In the genomic region with DNA sequence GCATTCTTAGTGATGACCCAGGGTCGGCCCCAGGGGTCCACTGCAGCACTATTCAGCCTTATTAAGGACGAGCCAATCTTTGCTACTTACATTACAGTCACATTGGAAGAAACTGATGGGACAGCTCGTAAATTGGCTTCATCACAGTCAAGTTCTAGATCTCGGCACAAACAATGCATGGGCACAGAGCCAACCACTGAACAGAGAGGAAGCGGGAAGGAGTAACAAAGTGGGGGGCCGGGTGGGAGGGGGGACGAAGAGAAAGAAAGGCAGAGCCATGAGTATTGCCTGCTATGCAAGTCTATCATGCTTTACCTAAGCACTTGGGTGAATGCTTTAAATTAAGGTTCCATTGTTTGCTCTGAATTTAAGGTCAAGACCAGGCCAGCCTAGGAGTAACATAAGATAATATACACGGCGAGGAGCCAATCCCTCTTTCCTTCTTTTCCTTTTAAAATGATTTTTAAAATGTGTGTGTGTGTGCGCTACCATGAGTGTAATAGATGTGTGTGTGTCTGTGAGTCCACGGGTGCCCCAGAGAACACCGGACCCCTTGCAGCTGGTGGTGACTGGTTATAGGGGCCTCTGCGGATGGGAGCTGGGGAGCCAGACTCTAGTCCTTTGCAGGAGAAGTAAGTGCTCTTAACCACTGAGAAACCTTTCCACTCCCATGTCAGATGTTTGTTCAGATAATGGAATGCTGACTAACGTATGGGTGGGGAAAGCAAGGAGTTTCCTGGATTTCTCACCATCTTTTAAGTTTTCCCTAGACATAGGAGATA, we compare ENCODE assay signal across 15 mouse cellular contexts. TPM values are rescaled to one million over a fixed set of nuclear protein-coding genes. Genes with fewer than 3 reads are reported as not detected.
A peak's percentile ranks its signal among the peaks of the same experiment; 100 is the strongest.
DNase-seq lines count a peak whose midpoint lies in the region; ATAC-seq and TF ChIP-seq lines count a peak whose summit lies in the region.
"Had no signal": no experiment of that assay in that cellular context is flagged by ENCODE, and none has a peak within 500 bp of the region (broad histone marks: within the 10 kb centered on the region; RNA-seq: fewer than 3 reads in every experiment).

No protein-coding gene starts in this region.

- WGBS in hindbrain, embryonic 11.5 days: 63% methylated on average over 14 of the region's 14 CpGs
- 57% methylated on average over 14 of the region's 14 CpGs for WGBS in hindbrain, embryonic 13.5 days
- 60% methylated on average over 14 of the region's 14 CpGs for WGBS in midbrain, embryonic 14.5 days
- 75% methylated on average over 14 of the region's 14 CpGs for WGBS in midbrain, embryonic 10.5 days
- 36% methylated on average over 14 of the region's 14 CpGs for WGBS in lung, embryonic 16.5 days
- 55% methylated on average over 14 of the region's 14 CpGs for WGBS in stomach, postnatal 0 days

- no peaks in the 10 kb centered on the region for H3K9me3 ChIP-seq in hindbrain, embryonic 11.5 days (ENCODE audit: control insufficient read depth, low read length)
- H3K9me3 ChIP-seq in hindbrain, embryonic 13.5 days: no peaks in the 10 kb centered on the region
- no peaks in the 10 kb centered on the region for H3K9me3 ChIP-seq in midbrain, embryonic 14.5 days (ENCODE audit: control insufficient read depth, low read length)
- peaks cover 4% of the 10 kb centered on the region; the same call in 1 of the 2 replicates for H3K9me3 ChIP-seq in midbrain, embryonic 10.5 days (replicated peaks)
- no peaks in the 10 kb centered on the region for H3K9me3 ChIP-seq in lung, embryonic 16.5 days (ENCODE audit: control insufficient read depth, low read length)
- H3K9me3 ChIP-seq in stomach, postnatal 0 days (ENCODE audit: control insufficient read depth, low read length): no peaks in the 10 kb centered on the region
- H3K9me3 ChIP-seq: embryonic facial prominence, embryonic 13.5 days; forebrain, embryonic 12.5 days had no signal

- TF ChIP-seq CTCF in stomach, postnatal 0 days (IDR thresholded peaks at IDR 0.05; ENCODE audit: low read depth): no peak

- DNase-seq in hindbrain, embryonic 11.5 days (ENCODE audit: low spot score): no peak
- peak; percentile 14 for DNase-seq in midbrain, embryonic 14.5 days
- no peak for DNase-seq in midbrain, embryonic 10.5 days (ENCODE audit: low spot score)
- DNase-seq in stomach, postnatal 0 days (ENCODE audit: low spot score): no peak
- DNase-seq: cerebellum, postnatal 25 days; gastrocnemius, postnatal 10 days; layer of hippocampus, postnatal 36 days; thymus, adult 18-20 months had no signal

- H3K27me3 ChIP-seq in hindbrain, embryonic 11.5 days (ENCODE audit: control insufficient read depth, insufficient read depth, low read length): no peaks in the 10 kb centered on the region
- no peaks in the 10 kb centered on the region for H3K27me3 ChIP-seq in hindbrain, embryonic 13.5 days
- H3K27me3 ChIP-seq in midbrain, embryonic 14.5 days (ENCODE audit: control insufficient read depth, insufficient read depth, low read length): no peaks in the 10 kb centered on the region
- no peaks in the 10 kb centered on the region for H3K27me3 ChIP-seq in midbrain, embryonic 10.5 days (ENCODE audit: low read depth, poor library complexity, severe bottlenecking)
- H3K27me3 ChIP-seq in lung, embryonic 16.5 days (ENCODE audit: control insufficient read depth, insufficient read depth, low read depth, low read length): no peaks in the 10 kb centered on the region
- H3K27me3 ChIP-seq in stomach, postnatal 0 days (ENCODE audit: control insufficient read depth, insufficient read depth, low read length): no peaks in the 10 kb centered on the region
- H3K27me3 ChIP-seq: embryonic facial prominence, embryonic 13.5 days; forebrain, embryonic 12.5 days had no signal

- 0 out of 2 replicates have a peak overlapping the region, but pooled peaks have one; percentile 10 for H3K27ac ChIP-seq in hindbrain, embryonic 11.5 days (ENCODE audit: low read depth, low read length)
- no peak overlapping the region for H3K27ac ChIP-seq in hindbrain, embryonic 13.5 days
- H3K27ac ChIP-seq in midbrain, embryonic 14.5 days (replicated peaks; ENCODE audit: low read depth, low read length): no peak overlapping the region
- no peak overlapping the region for H3K27ac ChIP-seq in midbrain, embryonic 10.5 days (replicated peaks)
- no peak overlapping the region for H3K27ac ChIP-seq in lung, embryonic 16.5 days (ENCODE audit: low read length)
- H3K27ac ChIP-seq in stomach, postnatal 0 days (replicated peaks): no peak overlapping the region
- H3K27ac ChIP-seq: embryonic facial prominence, embryonic 13.5 days; forebrain, embryonic 12.5 days; macrophage had no signal

- H3K9ac ChIP-seq in hindbrain, embryonic 11.5 days (ENCODE audit: low read depth, low read length): no peak overlapping the region
- H3K9ac ChIP-seq in hindbrain, embryonic 13.5 days: no peak overlapping the region
- H3K9ac ChIP-seq in midbrain, embryonic 14.5 days (replicated peaks; ENCODE audit: low read length): no peak overlapping the region
- no peak overlapping the region for H3K9ac ChIP-seq in lung, embryonic 16.5 days (ENCODE audit: low read length)
- H3K9ac ChIP-seq in stomach, postnatal 0 days (ENCODE audit: low read length): no peak overlapping the region
- H3K9ac ChIP-seq: embryonic facial prominence, embryonic 13.5 days; forebrain, embryonic 12.5 days had no signal

- H3K4me2 ChIP-seq in hindbrain, embryonic 11.5 days (replicated peaks; ENCODE audit: low read depth, low read length): no peak overlapping the region
- no peak overlapping the region for H3K4me2 ChIP-seq in hindbrain, embryonic 13.5 days
- no peak overlapping the region for H3K4me2 ChIP-seq in midbrain, embryonic 14.5 days (ENCODE audit: low read length)
- 0 out of 2 replicates have a peak overlapping the region, but pooled peaks have one; percentile 0 for H3K4me2 ChIP-seq in lung, embryonic 16.5 days (ENCODE audit: low read depth, low read length)
- no peak overlapping the region for H3K4me2 ChIP-seq in stomach, postnatal 0 days (replicated peaks; ENCODE audit: low read depth)
- H3K4me2 ChIP-seq: embryonic facial prominence, embryonic 13.5 days; forebrain, embryonic 12.5 days had no signal

- H3K36me3 ChIP-seq in hindbrain, embryonic 11.5 days (ENCODE audit: control insufficient read depth, insufficient read depth, low read length): no peaks in the 10 kb centered on the region
- H3K36me3 ChIP-seq in hindbrain, embryonic 13.5 days: no peaks in the 10 kb centered on the region
- no peaks in the 10 kb centered on the region for H3K36me3 ChIP-seq in midbrain, embryonic 14.5 days (ENCODE audit: control insufficient read depth, insufficient read depth, low read length)
- H3K36me3 ChIP-seq in midbrain, embryonic 10.5 days: no peaks in the 10 kb centered on the region
- no peaks in the 10 kb centered on the region for H3K36me3 ChIP-seq in lung, embryonic 16.5 days (ENCODE audit: control insufficient read depth, insufficient read depth, low read length)
- no peaks in the 10 kb centered on the region for H3K36me3 ChIP-seq in stomach, postnatal 0 days (ENCODE audit: control insufficient read depth, insufficient read depth, low read length)
- H3K36me3 ChIP-seq: embryonic facial prominence, embryonic 13.5 days; forebrain, embryonic 12.5 days had no signal

- no peak for ATAC-seq in hindbrain, embryonic 11.5 days (ENCODE audit: low FRiP score)
- ATAC-seq in hindbrain, embryonic 13.5 days (ENCODE audit: low FRiP score): no peak
- ATAC-seq in midbrain, embryonic 14.5 days (ENCODE audit: low FRiP score, low TSS enrichment): no peak
- ATAC-seq in lung, embryonic 16.5 days (ENCODE audit: low read depth): peak; percentile 68
- ATAC-seq in stomach, postnatal 0 days (ENCODE audit: low FRiP score, low TSS enrichment): no peak
- no peak for ATAC-seq in frontal cortex, adult (ENCODE audit: low TSS enrichment)
- no peak for ATAC-seq in inflammation-experienced regulatory T-cells, adult 6 months

- no peaks in the 10 kb centered on the region for H3K4me1 ChIP-seq in hindbrain, embryonic 11.5 days (replicated peaks; ENCODE audit: control insufficient read depth, insufficient read depth, low read length)
- peaks cover 5% of the 10 kb centered on the region for H3K4me1 ChIP-seq in hindbrain, embryonic 13.5 days (replicated peaks)
- H3K4me1 ChIP-seq in midbrain, embryonic 14.5 days (ENCODE audit: control insufficient read depth, insufficient read depth, low read length): no peaks in the 10 kb centered on the region
- peaks cover 4% of the 10 kb centered on the region for H3K4me1 ChIP-seq in midbrain, embryonic 10.5 days
- peaks cover 13% of the 10 kb centered on the region for H3K4me1 ChIP-seq in lung, embryonic 16.5 days (replicated peaks; ENCODE audit: control insufficient read depth, insufficient read depth, low read length)
- H3K4me1 ChIP-seq in stomach, postnatal 0 days (replicated peaks; ENCODE audit: control insufficient read depth, insufficient read depth): 0 out of 2 replicates have a peak, but pooled peaks cover 4% of the 10 kb centered on the region
- H3K4me1 ChIP-seq: forebrain, embryonic 12.5 days had no signal

- no peak for TF ChIP-seq EP300 in stomach, postnatal 0 days (optimal IDR thresholded peaks at IDR 0.05)

- H3K4me3 ChIP-seq in hindbrain, embryonic 11.5 days (ENCODE audit: low read depth, low read length): no peak overlapping the region
- H3K4me3 ChIP-seq in hindbrain, embryonic 13.5 days: no peak overlapping the region
- no peak overlapping the region for H3K4me3 ChIP-seq in midbrain, embryonic 14.5 days (replicated peaks; ENCODE audit: low read depth, low read length)
- H3K4me3 ChIP-seq in midbrain, embryonic 10.5 days: no peak overlapping the region
- no peak overlapping the region for H3K4me3 ChIP-seq in lung, embryonic 16.5 days (ENCODE audit: low read length)
- no peak overlapping the region for H3K4me3 ChIP-seq in stomach, postnatal 0 days (ENCODE audit: low read depth, low read length)
- H3K4me3 ChIP-seq: embryonic facial prominence, embryonic 13.5 days; forebrain, embryonic 12.5 days had no signal

RNA-seq across cellular contexts. Expression of gene Etfdh, which starts 53.2 kb away (rescaled TPM):
- 50.3 and 54.5 TPM in 2 replicates for polyA plus RNA-seq in hindbrain, embryonic 11.5 days (2014; fragmentation: Nextera tagmentation; extraction: Ambion mirVana)
- 46.0 and 47.0 TPM in 2 replicates for polyA plus RNA-seq in hindbrain, embryonic 13.5 days (2015; fragmentation: Nextera tagmentation; extraction: Ambion mirVana)
- 35.8 and 44.7 TPM in 2 replicates for polyA plus RNA-seq in midbrain, embryonic 14.5 days (2014; fragmentation: Nextera tagmentation; extraction: Ambion mirVana)
- 47.1 and 55.5 TPM in 2 replicates for polyA plus RNA-seq in midbrain, embryonic 10.5 days (2016; fragmentation: Nextera tagmentation; extraction: Ambion mirVana)
- polyA plus RNA-seq in lung, embryonic 16.5 days (2015; fragmentation: Nextera tagmentation; extraction: Ambion mirVana): 56.3 and 56.9 TPM in 2 replicates
- polyA plus RNA-seq in stomach, postnatal 0 days (2015; fragmentation: Nextera tagmentation; extraction: Ambion mirVana): 74.1 and 79.6 TPM in 2 replicates
- 10 to 100 TPM; 39.9 to 51.6 (median 42.9) TPM for polyA plus RNA-seq in inflammation-experienced regulatory T-cells, adult 6 months (2017; shearing (Covaris generic))

RNA-seq across cellular contexts. Expression of gene 4930579G24Rik, which starts 53.7 kb away (rescaled TPM):
- 23.7 and 26.1 TPM in 2 replicates for polyA plus RNA-seq in hindbrain, embryonic 11.5 days (2014; fragmentation: Nextera tagmentation; extraction: Ambion mirVana)
- polyA plus RNA-seq in hindbrain, embryonic 13.5 days (2015; fragmentation: Nextera tagmentation; extraction: Ambion mirVana): 9.0 and 10.5 TPM in 2 replicates
- 6.1 and 7.3 TPM in 2 replicates for polyA plus RNA-seq in midbrain, embryonic 14.5 days (2014; fragmentation: Nextera tagmentation; extraction: Ambion mirVana)
- 26.5 and 28.1 TPM in 2 replicates for polyA plus RNA-seq in midbrain, embryonic 10.5 days (2016; fragmentation: Nextera tagmentation; extraction: Ambion mirVana)
- 28.3 and 32.0 TPM in 2 replicates for polyA plus RNA-seq in lung, embryonic 16.5 days (2015; fragmentation: Nextera tagmentation; extraction: Ambion mirVana)
- 10.1 and 11.1 TPM in 2 replicates for polyA plus RNA-seq in stomach, postnatal 0 days (2015; fragmentation: Nextera tagmentation; extraction: Ambion mirVana)
- polyA plus RNA-seq in inflammation-experienced regulatory T-cells, adult 6 months (2017; shearing (Covaris generic)): 10 to 100 TPM in 2 of 3 experiments, 1 to 10 TPM in 1; 6.8 to 34.0 (median 10.7) TPM

RNA-seq across cellular contexts. Expression of gene Rxfp1, which starts 55.1 kb away (rescaled TPM):
- not detected in 2 replicates for polyA plus RNA-seq in hindbrain, embryonic 11.5 days (2014; fragmentation: Nextera tagmentation; extraction: Ambion mirVana)
- polyA plus RNA-seq in hindbrain, embryonic 13.5 days (2015; fragmentation: Nextera tagmentation; extraction: Ambion mirVana): 0.04 TPM in 2 replicates
- polyA plus RNA-seq in midbrain, embryonic 14.5 days (2014; fragmentation: Nextera tagmentation; extraction: Ambion mirVana): not detected in 2 replicates
- polyA plus RNA-seq in midbrain, embryonic 10.5 days (2016; fragmentation: Nextera tagmentation; extraction: Ambion mirVana): not detected in 2 replicates
- polyA plus RNA-seq in lung, embryonic 16.5 days (2015; fragmentation: Nextera tagmentation; extraction: Ambion mirVana): 0.99 and 1.6 TPM in 2 replicates
- 0.04 TPM in 1 of 2 replicates, not detected in the other for polyA plus RNA-seq in stomach, postnatal 0 days (2015; fragmentation: Nextera tagmentation; extraction: Ambion mirVana)
- under 1 TPM in 1 of 3 experiments, not detected in 2; 0.11 TPM for polyA plus RNA-seq in inflammation-experienced regulatory T-cells, adult 6 months (2017; shearing (Covaris generic))
- polyA plus RNA-seq: forebrain, embryonic 12.5 days; macrophage had no signal
